Mouse (Mus musculus) heart, postnatal 25 days (tissue): ENCODE measurements at regions not wholly inside any gene's neighbourhood (a gene's known extent, or its start where the extent isn't known, plus 50 kb on each side); places are given as distances from the start of the nearest gene placed in this dataset.
A peak's percentile ranks its signal among the peaks of the same experiment; 100 is the strongest.

Source experiments
- DNase-seq: peaks from one replicate; pipeline ENCODE4 v3.0.0; 2022; ENCODE audit warnings: low spot score
- intact Hi-C: fragments of 180-260 bp; cut with DNase I; formaldehyde crosslinking; loops from one replicate; pipeline ENCODE4 v1.15.1; 2025

DNA sequence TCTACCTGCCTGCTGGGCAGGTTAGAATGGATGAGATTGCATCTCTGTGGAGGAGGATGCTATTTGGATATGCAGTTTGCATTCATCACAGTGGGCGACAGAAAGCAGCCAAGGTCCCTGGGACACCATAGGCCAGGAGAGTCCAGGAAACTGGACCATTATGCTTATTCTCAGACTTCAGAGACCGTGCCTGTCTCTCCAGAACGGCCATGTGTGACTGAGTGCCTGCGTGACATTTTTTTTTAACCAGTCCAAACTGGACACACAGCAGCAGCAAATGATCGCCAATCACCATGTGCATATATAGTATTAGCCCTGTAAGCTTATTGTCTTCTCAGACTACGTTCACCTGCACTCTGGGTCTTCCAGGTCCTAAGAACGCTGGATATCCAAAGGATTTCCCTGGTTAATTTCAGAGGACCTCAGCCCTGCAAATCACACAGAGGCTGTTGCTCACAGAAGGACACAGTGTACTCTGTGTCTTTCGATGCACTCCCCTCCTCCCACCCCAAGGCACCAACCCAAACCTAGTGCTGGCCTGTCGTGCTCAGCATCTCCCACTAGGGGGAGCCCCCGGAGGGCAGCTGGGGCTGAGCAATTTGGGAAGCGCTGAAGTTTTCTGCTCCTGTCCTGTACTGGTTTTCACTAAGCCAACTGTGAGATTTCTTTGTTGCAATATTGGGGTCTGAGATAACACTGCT is 312.9 kb upstream of the Ubash3b start:
- peak; percentile 87 for DNase-seq
- intact Hi-C loops: loop anchor here (1.0 to 5.0 kb wide), 2 partner anchors 413 to 477 kb away; no protein-coding TSS in a partner anchor

DNA sequence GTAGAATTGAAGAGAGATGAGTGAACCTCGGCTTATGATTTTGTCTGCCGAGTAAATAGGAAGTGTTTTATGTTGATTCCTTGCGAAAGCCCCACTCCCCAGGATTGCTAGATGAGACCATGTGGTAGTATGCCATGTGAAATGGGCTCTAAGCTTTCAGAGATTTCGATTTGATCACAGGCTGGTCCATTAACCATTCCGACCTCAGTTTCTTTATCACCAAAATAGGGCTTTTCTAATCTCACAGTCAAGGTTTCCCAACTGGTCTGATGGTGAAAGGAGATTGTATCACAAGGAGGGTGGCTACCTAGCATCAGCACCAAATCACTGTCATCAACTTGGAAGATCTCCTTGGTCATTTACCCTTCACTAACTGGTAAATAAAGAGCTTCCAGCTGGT is 312.0 kb upstream of the Ubash3b start:
- DNase-seq: no peak
- intact Hi-C loops: loop anchor here (5.0 kb wide), 1 partner anchor 414 kb away; no protein-coding TSS in a partner anchor

DNA sequence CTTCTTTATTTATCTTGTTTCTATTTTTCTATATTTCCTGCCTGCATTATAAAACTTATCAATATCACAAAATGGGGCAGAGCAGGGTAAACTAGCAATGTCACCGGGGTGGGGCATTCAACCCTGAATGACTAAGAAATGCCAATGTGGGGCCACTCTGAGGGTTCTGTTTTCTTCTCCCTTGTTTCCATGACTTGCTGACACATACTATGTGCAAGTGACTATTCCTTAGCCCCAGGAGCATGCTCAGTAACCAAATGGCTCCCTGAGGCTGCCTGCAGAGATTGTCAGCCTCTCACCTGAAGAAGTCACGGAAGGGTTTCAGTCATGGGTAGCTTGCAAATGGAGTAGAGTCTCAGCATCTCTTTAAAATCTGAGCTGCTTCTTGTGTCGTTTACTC is 309.8 kb upstream of the Ubash3b start:
- intact Hi-C loops: loop anchor here (5.0 kb wide), 1 partner anchor 416 kb away; no protein-coding TSS in a partner anchor

GRCm38 (mm10) chr9:41470010-41470409 is 308.5 kb upstream of the Ubash3b start:
- DNase-seq: no peak
- intact Hi-C loops: loop anchor here (5.0 kb wide), 1 partner anchor 417 kb away; no protein-coding TSS in a partner anchor

More for the DNA sequence above, 309.8 kb upstream of the Ubash3b start:
- no peak for DNase-seq

DNA sequence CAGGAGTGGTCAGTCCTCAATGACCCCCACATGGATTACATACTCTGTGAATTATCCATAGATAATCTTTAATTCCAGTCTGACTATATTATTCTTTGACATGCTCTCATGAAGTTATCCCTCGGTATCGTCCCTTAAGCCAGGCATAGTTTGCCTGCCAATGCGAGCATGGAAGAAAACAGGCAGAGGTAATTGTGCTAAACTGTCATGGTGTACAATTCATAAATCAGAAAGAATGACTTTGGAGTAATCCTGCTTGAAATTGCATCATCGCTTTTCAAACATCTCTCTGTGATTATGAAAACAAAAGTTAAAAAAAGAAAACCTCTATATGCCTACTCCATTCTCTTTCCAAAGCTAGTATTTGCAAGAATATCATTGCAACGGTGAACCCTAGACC is 307.9 kb upstream of the Ubash3b start:
- no peak for DNase-seq
- intact Hi-C loops: no loop called here

- intact Hi-C loops: loop anchor here (5.0 kb wide), 1 partner anchor 137 kb away; no protein-coding TSS in a partner anchor
- no peak for DNase-seq
Measured at GRCm38 (mm10) chr9:41464057-41464685, 302.7 kb upstream of the Ubash3b start.

GRCm38 (mm10) chr9:41461742-41462141 is 300.2 kb upstream of the Ubash3b start:
- DNase-seq: peak; percentile 90
- intact Hi-C loops: loop anchor here (1.0 to 5.0 kb wide), 2 partner anchors 134 to 233 kb away; no protein-coding TSS in a partner anchor

GRCm38 (mm10) chr9:41460709-41461108 is 299.2 kb upstream of the Ubash3b start:
- intact Hi-C loops: loop anchor here (1.0 to 5.0 kb wide), 2 partner anchors 133 to 232 kb away; no protein-coding TSS in a partner anchor
- DNase-seq: no peak

GRCm38 (mm10) chr9:41457003-41457402 is 295.5 kb upstream of the Ubash3b start:
- intact Hi-C loops: loop anchor here (5.0 kb wide), 1 partner anchor 80 kb away; no protein-coding TSS in a partner anchor

DNA sequence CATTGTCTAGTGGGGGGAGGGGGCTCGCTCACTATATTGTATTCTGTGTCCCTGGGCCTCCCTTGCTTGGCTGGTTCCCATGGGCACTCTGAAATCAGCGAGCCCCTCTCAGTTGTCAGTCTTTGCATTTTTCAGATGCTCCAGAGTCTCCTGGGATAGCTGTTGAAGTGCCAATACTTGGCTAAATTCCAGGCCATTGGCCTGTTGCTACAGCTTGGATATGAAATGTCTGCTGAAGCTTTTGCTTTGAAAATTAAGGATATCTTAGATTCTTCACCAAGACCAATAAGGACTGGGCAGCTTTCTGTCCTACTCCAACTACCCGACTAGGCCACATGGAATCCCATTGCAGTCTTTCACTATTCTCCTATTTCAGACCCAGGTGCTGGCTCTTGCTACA is 290.2 kb upstream of the Ubash3b start:
- no peak for DNase-seq
- intact Hi-C loops: no loop called here

More at GRCm38 (mm10) chr9:41457003-41457402, 295.5 kb upstream of the Ubash3b start:
- DNase-seq: no peak

GRCm38 (mm10) chr9:41449233-41449632 is 287.7 kb upstream of the Ubash3b start:
- intact Hi-C loops: no loop called here

DNA sequence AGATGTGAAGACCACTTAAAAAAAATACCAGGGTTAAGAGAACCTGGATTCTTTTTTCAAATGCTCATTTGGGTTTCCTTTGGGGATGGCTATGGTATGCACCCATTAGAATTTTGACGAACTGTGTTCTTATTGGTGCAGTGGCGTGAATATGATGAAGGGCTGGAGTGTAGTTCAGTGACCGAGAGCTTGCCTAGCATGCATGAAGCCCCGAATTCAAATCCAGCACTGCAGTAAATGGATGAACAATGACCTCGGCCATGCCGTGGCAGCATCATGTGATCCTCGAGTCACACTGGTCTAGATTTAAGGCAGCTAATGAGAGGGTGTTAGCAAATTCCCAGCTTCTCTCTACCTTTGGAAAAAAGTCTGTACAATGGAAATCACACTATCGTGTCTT is 286.4 kb upstream of the Ubash3b start:
- no peak for DNase-seq
- intact Hi-C loops: no loop called here

More at GRCm38 (mm10) chr9:41449233-41449632, 287.7 kb upstream of the Ubash3b start:
- DNase-seq: no peak

GRCm38 (mm10) chr9:41447211-41447875 is 285.8 kb upstream of the Ubash3b start:
- intact Hi-C loops: no loop called here

GRCm38 (mm10) chr9:41446431-41447203 is 285.1 kb upstream of the Ubash3b start:
- intact Hi-C loops: no loop called here
- no peak for DNase-seq

More at GRCm38 (mm10) chr9:41447211-41447875, 285.8 kb upstream of the Ubash3b start:
- DNase-seq: peak; percentile 76

DNA sequence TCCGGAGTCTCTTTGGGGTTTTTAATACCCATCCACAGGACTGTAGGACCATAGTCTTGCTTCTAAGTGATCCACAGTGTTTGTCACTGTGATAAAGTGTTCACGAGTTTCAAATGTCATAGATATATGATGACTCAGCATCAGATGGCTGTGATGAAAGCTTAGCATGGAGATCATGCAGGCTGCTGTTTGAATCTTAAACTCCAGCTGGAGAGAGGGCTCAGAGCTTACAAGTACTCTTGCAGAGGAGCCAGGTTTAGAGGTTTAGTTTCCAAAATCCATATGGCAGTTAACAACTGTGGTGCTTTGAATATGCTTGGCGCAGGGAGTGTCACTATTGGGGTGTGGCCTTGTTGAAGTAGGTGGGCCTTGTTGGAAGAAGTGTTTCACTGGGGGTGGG is 280.9 kb upstream of the Ubash3b start:
- intact Hi-C loops: no loop called here
- DNase-seq: no peak

DNA sequence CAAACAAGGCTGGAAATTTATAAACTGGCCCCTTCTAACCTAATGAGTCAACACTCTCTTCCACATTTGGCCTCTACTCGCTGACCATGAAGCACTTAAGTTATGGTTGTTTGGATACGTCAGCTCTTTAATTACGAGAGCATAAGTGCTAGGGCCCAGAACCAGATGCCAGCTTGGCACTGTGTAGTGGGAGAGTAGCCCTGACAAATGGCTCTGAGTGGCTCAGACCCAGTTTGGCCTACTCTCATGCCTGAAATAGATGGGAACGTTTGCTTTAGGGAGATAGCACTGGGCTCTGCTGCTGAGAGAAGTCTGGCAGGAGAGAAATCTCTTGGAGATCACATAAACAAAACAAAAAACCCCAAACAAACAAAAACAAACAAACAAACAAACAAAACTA is 278.5 kb upstream of the Ubash3b start:
- peak; percentile 10 for DNase-seq
- intact Hi-C loops: no loop called here

DNA sequence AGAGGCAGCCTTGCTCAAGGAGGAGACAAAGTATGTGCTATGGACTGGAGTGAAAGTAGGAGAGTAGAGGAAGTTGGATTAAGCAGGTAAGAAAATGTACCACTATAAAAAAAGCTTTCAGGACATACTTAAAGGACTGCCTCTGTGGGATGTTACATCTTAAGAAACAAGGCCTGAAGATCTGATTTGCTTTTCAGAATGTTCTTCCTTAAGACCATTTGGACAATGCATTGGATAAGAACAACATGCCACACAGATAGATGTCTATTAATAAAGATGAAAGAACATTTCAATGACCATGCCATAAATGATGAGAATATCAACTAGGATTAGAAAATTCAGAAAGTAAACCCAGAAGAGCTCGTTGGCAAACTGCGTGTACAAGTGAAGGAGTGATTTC is 276.6 kb upstream of the Ubash3b start:
- no peak for DNase-seq
- intact Hi-C loops: no loop called here

- no peak for DNase-seq
- intact Hi-C loops: no loop called here
Measured at GRCm38 (mm10) chr9:41430391-41431343, 269.2 kb upstream of the Ubash3b start.
